Mouse (Mus musculus) gastrocnemius, adult 18-20 months (tissue): Measurements from ENCODE around the gene Phpt1. TPM values are rescaled to one million over a fixed set of nuclear protein-coding genes. Genes with fewer than 3 reads are reported as not detected.

Source experiments
- DNase-seq: peaks from one replicate; pipeline ENCODE4 v3.0.0; 2021; ENCODE audit warnings: low spot score
- long read RNA-seq, 2 experiments: library from polyadenylated mRNA; stranded (forward); transcript quantifications; one replicate each; pipeline ENCODE4 v2.0.0; 2021
- total RNA-seq, 2 experiments: library from RNA; stranded (reverse); gene quantifications; 2 replicates each; pipeline ENCODE4 v1.2.3; 2021

Phpt1 gene
- total RNA-seq: 10 to 100 TPM; 54.6 to 57.5 TPM
- long read RNA-seq, experiment 1, transcript Phpt1-201 (3 exons, 937 nt): major isoform, 86 of 99 reads
- long read RNA-seq, experiment 1, partial matches to known transcripts: 2 of 99 reads
- long read RNA-seq, experiment 1, other reads (novel, unspliced or antisense): 7 of 99 reads
- long read RNA-seq, experiment 2, transcript Phpt1-201 (3 exons, 937 nt): major isoform, 70 of 80 reads
- long read RNA-seq, experiment 2, partial matches to known transcripts: 1 of 80 reads
- long read RNA-seq, experiment 2, other reads (novel, unspliced or antisense): 7 of 80 reads

GRCm38 (mm10) chr2:25574579-25575431 lies at the start of gene Phpt1, which contains the start of gene Mamdc4:
Phpt1 (minus strand) TSS chr2:25575224.
Mamdc4 (minus strand) TSS chr2:25574845.
- DNase-seq: peak; percentile 97

DNA sequence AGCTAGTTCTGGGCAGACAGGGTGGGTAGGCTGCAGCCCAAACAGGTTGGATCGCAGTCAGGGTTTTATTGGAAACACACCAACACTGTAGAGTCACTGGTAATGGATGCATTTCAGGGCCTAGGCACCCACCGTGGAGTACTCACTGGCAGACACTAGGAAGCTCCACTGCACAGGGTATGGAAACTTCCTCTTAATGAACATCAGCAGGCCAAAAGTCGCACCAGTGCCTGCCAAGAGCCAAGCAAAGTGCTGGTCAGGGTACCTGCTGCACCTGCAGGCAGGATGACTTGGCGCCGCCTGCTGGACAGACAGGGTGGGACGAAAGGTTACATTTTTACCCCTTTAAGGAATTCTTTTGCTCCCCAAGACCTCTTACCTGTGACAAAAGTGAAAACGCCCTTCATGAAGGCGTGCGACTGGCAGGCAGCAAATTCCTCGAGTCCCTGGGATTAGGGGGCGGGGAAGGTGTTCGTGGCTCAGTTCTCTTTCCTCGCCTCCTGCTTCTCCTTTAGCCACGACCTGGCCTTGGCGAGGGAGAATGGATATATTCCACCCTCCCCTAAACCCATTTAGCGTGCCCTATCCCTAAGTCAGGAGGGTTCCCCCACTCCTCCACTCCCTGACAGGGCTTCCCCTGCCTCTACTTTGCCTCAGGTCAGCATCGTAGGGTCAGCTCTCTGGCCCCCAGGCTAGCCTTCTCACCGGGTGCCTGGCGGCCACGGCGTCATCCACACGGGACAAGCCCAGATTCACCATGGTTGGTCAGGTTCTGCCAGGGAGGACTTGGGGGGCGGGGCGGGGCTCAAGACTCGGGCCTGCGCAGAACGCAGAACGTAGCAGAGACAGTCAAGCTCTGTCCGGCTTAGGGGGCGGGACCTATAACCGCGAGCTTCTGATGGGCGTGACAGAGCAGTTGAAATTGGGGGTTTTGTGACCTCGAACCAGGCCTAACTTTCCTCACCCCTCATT lies 46.5 kb upstream of the Phpt1 start, which contains the start of gene Tmem141:
TSS of gene Tmem141 (minus strand) at position 777 of the 972 bp plus-strand sequence.
- peak; percentile 90 for DNase-seq

GRCm38 (mm10) chr2:25620852-25621228 lies 45.8 kb upstream of the Phpt1 start:
- no peak for DNase-seq

GRCm38 (mm10) chr2:25620386-25620785 lies 45.4 kb upstream of the Phpt1 start:
- no peak for DNase-seq

DNA sequence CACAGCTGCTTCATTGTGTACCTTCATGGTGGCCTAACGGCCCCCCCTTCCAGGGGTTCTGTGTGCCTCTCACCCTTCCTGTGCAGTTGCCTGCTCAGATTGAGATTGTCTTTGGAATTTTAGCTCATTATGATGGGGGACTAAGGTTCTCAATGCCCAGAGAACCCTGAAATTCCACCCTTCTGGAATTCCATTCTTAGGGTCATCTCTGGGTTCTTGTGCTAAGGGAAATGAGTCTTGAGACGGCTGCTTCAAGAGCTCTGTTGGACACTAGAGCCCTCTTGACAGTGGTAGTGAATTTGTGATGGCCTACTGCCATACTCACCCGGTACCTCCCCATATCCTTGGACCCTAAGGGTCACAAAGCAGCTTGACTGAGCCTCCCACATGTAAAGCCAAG lies 42.6 kb upstream of the Phpt1 start, which contains the start of gene Ccdc183:
TSS of gene Ccdc183 (minus strand) at position 101 of the 400 bp plus-strand sequence.
- no peak for DNase-seq

DNA sequence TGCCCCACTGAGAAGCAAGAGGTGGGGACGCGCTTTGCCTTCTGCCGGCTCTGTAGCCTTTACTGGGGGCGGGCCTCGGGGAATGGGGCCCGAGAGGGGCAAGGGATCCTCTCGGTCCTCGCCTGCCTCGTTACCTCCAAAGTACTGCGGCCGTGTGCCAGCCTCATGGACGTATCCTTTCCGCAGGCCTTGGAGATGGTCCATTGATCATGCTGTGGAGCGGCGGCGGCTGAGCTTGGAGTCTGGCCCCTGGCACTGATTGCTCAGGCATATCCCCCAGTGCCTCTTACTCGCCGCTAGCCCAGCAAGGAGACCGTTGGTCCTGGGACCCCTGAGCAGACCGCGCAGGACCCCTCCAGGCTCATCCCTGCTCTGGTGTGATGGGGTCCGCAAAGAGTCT lies 41.4 kb upstream of the Phpt1 start:
- no peak for DNase-seq

- DNase-seq: no peak
Measured at GRCm38 (mm10) chr2:25608671-25609070, 33.6 kb upstream of the Phpt1 start.

GRCm38 (mm10) chr2:25607761-25608622 lies 33.0 kb upstream of the Phpt1 start, which contains the start of gene Rabl6:
Rabl6 (minus strand) TSS chr2:25608521.
- peak; percentile 87 for DNase-seq

DNA sequence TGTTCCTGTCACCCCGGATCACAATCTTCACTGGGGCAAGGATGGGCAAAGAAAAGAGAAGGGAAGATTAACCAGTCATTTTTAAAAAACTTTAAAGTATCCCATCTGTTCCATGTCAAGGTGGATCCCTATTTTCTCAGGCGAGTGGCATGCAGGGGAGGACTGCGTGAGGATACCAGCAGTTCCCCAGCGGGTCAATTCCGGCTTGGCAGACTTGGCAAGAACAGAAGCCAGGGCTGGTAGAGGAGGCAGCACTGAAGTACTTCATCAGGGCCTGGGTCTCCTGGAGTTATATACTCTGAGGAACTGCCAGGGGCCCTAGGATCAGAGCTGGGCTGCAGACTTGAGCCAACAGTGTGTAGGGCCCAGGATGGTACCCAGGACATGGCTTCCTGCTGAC lies 27.5 kb upstream of the Phpt1 start:
- DNase-seq: no peak

GRCm38 (mm10) chr2:25600037-25600436 lies 25.0 kb upstream of the Phpt1 start:
- no peak for DNase-seq

GRCm38 (mm10) chr2:25598749-25599148 lies 23.7 kb upstream of the Phpt1 start:
- DNase-seq: no peak

DNA sequence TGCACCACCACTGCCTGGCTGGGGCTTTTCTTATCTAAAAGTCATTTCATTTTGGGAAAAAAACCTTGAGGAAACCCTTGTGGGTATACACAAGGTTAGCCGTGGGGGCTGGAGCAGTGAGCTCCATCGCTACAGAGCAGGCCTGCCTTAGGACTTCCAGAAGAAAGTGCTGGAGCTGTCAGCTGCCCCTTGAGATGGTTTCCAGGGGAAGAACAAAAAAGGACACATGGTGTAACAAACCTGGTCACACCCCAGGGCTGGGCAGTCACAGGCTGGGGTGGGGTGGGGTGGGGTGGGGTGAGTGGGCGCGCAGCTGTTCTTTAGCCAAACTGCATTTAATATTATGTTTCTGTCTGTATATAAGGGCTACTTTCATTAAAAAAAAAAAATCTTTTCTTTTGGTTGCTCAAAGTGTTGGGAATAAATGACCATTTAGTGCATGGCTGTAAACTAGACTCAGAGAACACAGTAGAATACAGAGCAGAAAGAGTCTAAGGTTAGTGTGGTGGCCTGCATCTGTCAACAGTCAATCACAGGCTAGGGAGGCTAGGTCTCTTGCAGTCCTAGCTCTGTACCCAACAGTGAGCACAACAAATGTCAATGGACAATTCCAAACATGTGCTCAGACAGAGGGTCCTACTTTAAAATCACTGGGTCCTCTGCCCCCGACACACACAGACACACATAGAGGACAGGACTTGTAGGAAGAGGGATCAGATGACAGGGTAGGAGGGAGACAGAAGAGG lies 21.9 kb upstream of the Phpt1 start:
- DNase-seq: no peak

- peak; percentile 56 for DNase-seq
Measured at GRCm38 (mm10) chr2:25591863-25592262, 16.8 kb upstream of the Phpt1 start.

DNA sequence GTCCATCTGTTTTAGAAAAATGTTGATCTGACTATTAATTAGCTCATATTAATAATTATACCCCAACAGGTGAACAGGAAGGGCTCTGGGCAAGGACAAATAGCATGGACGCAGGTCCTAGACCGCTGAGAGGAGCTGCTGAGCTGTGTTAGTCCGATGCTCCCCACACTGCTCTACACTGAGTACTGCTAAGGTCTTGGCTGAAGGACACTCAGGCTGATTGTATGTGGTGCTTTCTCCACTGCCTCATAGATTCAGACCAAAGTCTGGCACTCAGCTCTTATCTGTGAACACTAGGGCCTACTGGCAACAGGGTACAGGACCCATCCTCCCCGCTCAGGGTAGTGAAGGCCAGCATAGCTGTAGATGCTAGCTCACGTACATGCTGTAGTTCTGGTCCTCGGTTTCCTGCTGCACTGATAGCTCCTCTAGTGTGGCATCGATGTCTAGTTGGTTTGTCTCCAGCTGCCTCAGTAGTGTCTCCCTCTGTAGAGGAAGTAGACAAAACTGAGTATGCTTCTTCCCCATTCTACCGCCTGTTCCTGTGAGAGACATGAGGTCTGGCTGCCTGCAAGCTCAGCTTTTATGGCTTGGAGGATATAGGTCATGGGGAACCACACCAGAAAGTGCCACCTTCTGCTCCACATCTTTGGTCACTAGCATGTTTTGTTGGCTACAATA lies 13.3 kb upstream of the Phpt1 start:
- no peak for DNase-seq

GRCm38 (mm10) chr2:25587290-25587689 lies 12.3 kb upstream of the Phpt1 start:
- no peak for DNase-seq

DNA sequence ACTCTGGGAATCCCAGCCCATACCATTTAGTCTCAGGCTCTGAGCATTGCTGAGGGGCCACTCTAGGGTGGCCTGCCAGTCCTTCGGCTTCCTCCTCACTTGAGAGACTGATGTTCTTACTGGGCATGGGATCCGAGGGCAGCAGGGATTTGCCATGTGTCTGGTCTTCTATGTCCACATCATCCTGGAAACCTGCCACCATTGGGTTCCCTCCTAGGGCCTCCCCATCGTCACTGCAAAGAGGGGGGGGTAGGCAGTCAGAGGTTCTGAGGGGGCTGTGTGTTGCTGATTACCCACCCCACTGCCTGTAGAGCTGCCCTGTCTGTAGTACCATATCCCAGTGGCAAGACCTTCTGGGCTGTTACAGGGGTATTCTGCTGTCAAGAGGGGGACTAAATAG lies 10.6 kb upstream of the Phpt1 start:
- no peak for DNase-seq

DNA sequence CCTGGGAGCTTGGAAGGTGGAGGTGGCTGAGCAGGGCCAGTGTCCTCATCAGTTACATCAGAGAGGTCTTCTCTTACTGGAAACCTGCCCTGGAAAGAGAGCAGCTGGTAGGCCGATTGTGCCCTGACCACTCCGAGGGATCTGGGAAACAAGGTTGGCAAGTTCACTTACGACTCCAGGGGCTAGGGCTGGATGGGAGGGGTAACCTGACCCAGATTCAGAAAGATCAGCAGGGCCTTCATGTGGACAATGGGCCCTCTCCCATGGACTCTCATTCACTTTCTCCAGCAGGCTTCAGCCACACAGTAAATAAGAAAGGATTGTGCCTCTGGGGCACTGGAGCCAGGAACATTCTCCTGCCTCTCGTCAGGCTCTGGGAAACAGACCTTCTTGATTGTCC lies 9.8 kb upstream of the Phpt1 start:
- no peak for DNase-seq

GRCm38 (mm10) chr2:25584152-25584551 lies 9.1 kb upstream of the Phpt1 start:
- no peak for DNase-seq

DNA sequence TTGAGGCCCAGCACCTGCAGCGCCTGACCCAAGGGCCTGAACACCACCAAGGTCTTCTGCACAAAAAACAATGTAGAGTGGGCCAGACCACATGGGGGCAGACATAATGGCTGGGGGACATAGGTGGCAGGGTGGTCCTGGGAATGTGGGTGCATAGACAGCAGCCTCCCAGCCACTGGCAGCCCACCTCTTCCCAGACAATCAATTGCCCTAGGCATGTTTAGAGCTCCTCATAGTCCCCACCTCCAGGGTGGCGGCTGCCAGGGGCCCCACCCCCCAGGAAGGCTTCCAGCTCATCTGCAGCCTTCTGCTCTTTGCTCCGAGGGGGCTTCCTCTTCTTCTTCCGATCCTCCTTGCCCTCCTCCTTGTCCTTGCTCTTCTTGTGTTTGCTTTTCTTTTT lies 8.5 kb upstream of the Phpt1 start:
- DNase-seq: no peak
